24 mouse cellular contexts compared by ENCODE assay signal in genomic region chr2:170165649-170166048, GRCm38 (mm10).
"Had no signal": no experiment of that assay in that cellular context is flagged by ENCODE, and none has a peak within 500 bp of the region (broad histone marks: within the 10 kb centered on the region; RNA-seq: fewer than 3 reads in every experiment).

No protein-coding gene starts in this region.

- H3K36me3 ChIP-seq: heart, embryonic 13.5 days; heart, embryonic 15.5 days; hindbrain, embryonic 13.5 days; hindbrain, embryonic 15.5 days; kidney, embryonic 15.5 days; limb, embryonic 10.5 days; limb, embryonic 12.5 days; liver, embryonic 13.5 days; liver, embryonic 15.5 days had no signal

- H3K27me3 ChIP-seq: heart, embryonic 13.5 days; heart, embryonic 15.5 days; hindbrain, embryonic 13.5 days; hindbrain, embryonic 15.5 days; kidney, embryonic 15.5 days; limb, embryonic 12.5 days; liver, embryonic 13.5 days; liver, embryonic 15.5 days had no signal

- DNase-seq: gastrocnemius, postnatal 14 days; gastrocnemius, postnatal 36 days; heart, adult 11 months; heart, adult 2 months; heart, postnatal 14 days; heart, postnatal 36 days; kidney, adult 11 months; kidney, adult 2 months; kidney, adult 9 months; kidney, postnatal 14 days; kidney, postnatal 36 days; layer of hippocampus, adult 9-11 months; liver; liver, embryonic 13.5 days; liver, postnatal 0 days had no signal

- H3K9me3 ChIP-seq: heart, embryonic 13.5 days; heart, embryonic 15.5 days; hindbrain, embryonic 13.5 days; hindbrain, embryonic 15.5 days; kidney, embryonic 15.5 days; limb, embryonic 10.5 days; limb, embryonic 12.5 days; liver, embryonic 13.5 days; liver, embryonic 15.5 days had no signal

- H3K4me3 ChIP-seq: heart, adult 2 months; heart, embryonic 13.5 days; heart, embryonic 15.5 days; hindbrain, embryonic 13.5 days; hindbrain, embryonic 15.5 days; kidney, embryonic 15.5 days; left cerebral cortex, adult 2 months; limb, embryonic 10.5 days; limb, embryonic 12.5 days; liver, embryonic 13.5 days; liver, embryonic 15.5 days had no signal

- H3K4me1 ChIP-seq: heart, embryonic 13.5 days; heart, embryonic 15.5 days; hindbrain, embryonic 13.5 days; hindbrain, embryonic 15.5 days; limb, embryonic 12.5 days had no signal
